Mouse (Mus musculus) kidney, embryonic 15.5 days (tissue): Measurements from ENCODE around the gene Mup22. TPM values are rescaled to one million over a fixed set of nuclear protein-coding genes. Genes with fewer than 3 reads are reported as not detected.
"Not testable (repeated sequence)": the region's sequence is repeated elsewhere in the genome, so short reads cannot be mapped to it uniquely, and the experiment has no call there.

Experiments used
- ATAC-seq: fragments of 200-750 bp; cut with Nextera tagmentation; replicated peaks from 2 replicates; pipeline ENCODE4 v1.8.0; 2017; ENCODE audit warnings: moderate TSS enrichment; ENCODE audit not compliant: low FRiP score
- H3K27ac ChIP-seq: fragments of 300-500 bp; sonication (generic); 2 replicates; pipeline ENCODE4 v1.5.1; 2015; ENCODE audit warnings: mild to moderate bottlenecking, inconsistent platforms
- H3K27me3 ChIP-seq: fragments of 300-500 bp; sonication (generic); 2 replicates; pipeline ENCODE4 v1.6.1; 2015; ENCODE audit warnings: inconsistent platforms
- H3K36me3 ChIP-seq: fragments of 300-500 bp; sonication (generic); 2 replicates; pipeline ENCODE4 v1.6.1; 2015; ENCODE audit warnings: inconsistent platforms
- H3K4me1 ChIP-seq: fragments of 300-500 bp; sonication (generic); 2 replicates; pipeline ENCODE4 v1.6.1; 2015; ENCODE audit warnings: inconsistent platforms
- H3K4me2 ChIP-seq: fragments of 300-500 bp; sonication (generic); 2 replicates; pipeline ENCODE4 v1.6.1; 2015; ENCODE audit warnings: moderate library complexity, mild to moderate bottlenecking, inconsistent platforms
- H3K4me3 ChIP-seq: fragments of 300-500 bp; sonication (generic); replicated peaks from 2 replicates; pipeline ENCODE4 v1.5.1; 2015; ENCODE audit warnings: mild to moderate bottlenecking, inconsistent platforms
- H3K9ac ChIP-seq: fragments of 300-500 bp; sonication (generic); 2 replicates; pipeline ENCODE4 v1.6.1; 2015; ENCODE audit warnings: mild to moderate bottlenecking, inconsistent platforms
- H3K9me3 ChIP-seq: fragments of 300-500 bp; sonication (generic); replicated peaks from 2 replicates; pipeline ENCODE4 v1.6.1; 2016; ENCODE audit warnings: inconsistent platforms
- WGBS: fragments of 180-500 bp; shearing (Covaris S2); methylation state at CpG from one replicate; pipeline ENCODE4 v1.1.7; 2015; ENCODE audit warnings: mixed read lengths; 5-methylcytosine and 5-hydroxymethylcytosine counted together
- polyA plus RNA-seq: library from polyadenylated mRNA; unstranded; fragments of >200 nt; fragmentation: Nextera tagmentation; extraction: Ambion mirVana; gene quantifications from 2 replicates; pipeline ENCODE4 v1.2.1, GENCODE M21; 2015

The Mup22 gene
- polyA plus RNA-seq: not detected in 2 replicates

GRCm38 (mm10) chr4:60821363-60821762 is at the start of gene Mup22:
Gene Mup22 (minus strand): TSS chr4:60821463.
- not testable (repeated sequence) for H3K27me3 ChIP-seq, H3K4me1 ChIP-seq, H3K4me2 ChIP-seq, H3K36me3 ChIP-seq, ATAC-seq, H3K9me3 ChIP-seq, H3K9ac ChIP-seq, H3K27ac ChIP-seq, H3K4me3 ChIP-seq
- 79% methylated on average over 4 of the region's 4 CpGs for WGBS

- H3K27me3 ChIP-seq, H3K27ac ChIP-seq, H3K36me3 ChIP-seq, H3K4me3 ChIP-seq, ATAC-seq, H3K9ac ChIP-seq, H3K4me2 ChIP-seq, H3K9me3 ChIP-seq, H3K4me1 ChIP-seq: not testable (repeated sequence)
Observed at GRCm38 (mm10) chr4:60840889-60841288, 19.6 kb upstream of the Mup22 start.

Other genes starting within 250 kb of the Mup22 start
- not detected in 2 replicates for gene Mup10, start 239.3 kb downstream of the Mup22 start, polyA plus RNA-seq
- not detected in 2 replicates for gene Mup11, start 159.1 kb downstream of the Mup22 start, polyA plus RNA-seq
- gene Mup12, start 80.1 kb downstream of the Mup22 start, polyA plus RNA-seq: not detected in 2 replicates